Mouse (Mus musculus) gastrocnemius, postnatal 4 days (tissue): ENCODE data around the gene Tmc5. TPM values are rescaled to one million over a fixed set of nuclear protein-coding genes. Genes with fewer than 3 reads are reported as not detected.

Experiments used
- DNase-seq, 2 experiments: peaks; one replicate each; pipeline ENCODE4 v3.0.0; 2021 to 2022; ENCODE audit warnings: low spot score in 2 of 2, mixed read lengths in 2 of 2
- long read RNA-seq, 2 experiments: library from polyadenylated mRNA; stranded (forward); transcript quantifications; one replicate each; pipeline ENCODE4 v2.0.0; 2021
- total RNA-seq, 2 experiments: library from RNA; stranded (reverse); gene quantifications; 2 replicates each; pipeline ENCODE4 v1.2.3; 2021

Tmc5 gene
- under 1 TPM; 0.47 to 0.54 TPM for total RNA-seq
- long read RNA-seq, experiment 1: 0 reads
- long read RNA-seq, experiment 2: 0 reads

- no peak for DNase-seq
Measured at GRCm38 (mm10) chr7:118597201-118597600, at the start of gene Tmc5. Gene Tmc5 (plus strand): TSS chr7:118597297.

GRCm38 (mm10) chr7:118547451-118547850 lies 49.6 kb upstream of the Tmc5 start:
- no peak for DNase-seq

- no peak for DNase-seq
Measured at GRCm38 (mm10) chr7:118553881-118554280, 43.2 kb upstream of the Tmc5 start.

- DNase-seq: no peak
Measured at GRCm38 (mm10) chr7:118554290-118554689, 42.8 kb upstream of the Tmc5 start.

GRCm38 (mm10) chr7:118569121-118569543 lies 28.0 kb upstream of the Tmc5 start:
- no peak for DNase-seq

- no peak for DNase-seq
Measured at GRCm38 (mm10) chr7:118571350-118571749, 25.7 kb upstream of the Tmc5 start.

- DNase-seq: no peak
Measured at GRCm38 (mm10) chr7:118572039-118572438, 25.1 kb upstream of the Tmc5 start.

GRCm38 (mm10) chr7:118578269-118578668 lies 18.8 kb upstream of the Tmc5 start:
- DNase-seq: no peak

GRCm38 (mm10) chr7:118579938-118580337 lies 17.2 kb upstream of the Tmc5 start:
- no peak for DNase-seq

- DNase-seq: no peak
Measured at GRCm38 (mm10) chr7:118583821-118584220, 13.3 kb upstream of the Tmc5 start.

GRCm38 (mm10) chr7:118584257-118584907 lies 12.7 kb upstream of the Tmc5 start, which contains the start of gene Tmc7:
Gene Tmc7 (minus strand): TSS chr7:118584736.
- DNase-seq: peak in 1 of 2 experiments; percentile 52

- DNase-seq: no peak
Measured at GRCm38 (mm10) chr7:118584926-118585325, 12.2 kb upstream of the Tmc5 start.

GRCm38 (mm10) chr7:118585856-118586255 lies 11.2 kb upstream of the Tmc5 start:
- no peak for DNase-seq

- DNase-seq: no peak
Measured at GRCm38 (mm10) chr7:118590726-118591305, 6.3 kb upstream of the Tmc5 start.

- no peak for DNase-seq
Measured at GRCm38 (mm10) chr7:118592146-118592545, 5.0 kb upstream of the Tmc5 start.

GRCm38 (mm10) chr7:118593567-118594407 lies 3.3 kb upstream of the Tmc5 start:
- DNase-seq: no peak

- no peak for DNase-seq
Measured at GRCm38 (mm10) chr7:118594611-118595010, 2.5 kb upstream of the Tmc5 start.

GRCm38 (mm10) chr7:118595228-118595627 lies 1.9 kb upstream of the Tmc5 start:
- DNase-seq: peak; percentile 87 to 94

GRCm38 (mm10) chr7:118596271-118596670 lies 826 bp upstream of the Tmc5 start:
- DNase-seq: no peak

GRCm38 (mm10) chr7:118599954-118600631 lies 3.0 kb downstream of the Tmc5 start:
- DNase-seq: no peak

GRCm38 (mm10) chr7:118604842-118605241 lies 7.7 kb downstream of the Tmc5 start:
- DNase-seq: no peak
